Mouse (Mus musculus): ENCODE measurements at regions not wholly inside any gene's neighbourhood (a gene's known extent, or its start where the extent isn't known, plus 50 kb on each side); places are given as distances from the start of the nearest gene placed in this dataset.

DNA sequence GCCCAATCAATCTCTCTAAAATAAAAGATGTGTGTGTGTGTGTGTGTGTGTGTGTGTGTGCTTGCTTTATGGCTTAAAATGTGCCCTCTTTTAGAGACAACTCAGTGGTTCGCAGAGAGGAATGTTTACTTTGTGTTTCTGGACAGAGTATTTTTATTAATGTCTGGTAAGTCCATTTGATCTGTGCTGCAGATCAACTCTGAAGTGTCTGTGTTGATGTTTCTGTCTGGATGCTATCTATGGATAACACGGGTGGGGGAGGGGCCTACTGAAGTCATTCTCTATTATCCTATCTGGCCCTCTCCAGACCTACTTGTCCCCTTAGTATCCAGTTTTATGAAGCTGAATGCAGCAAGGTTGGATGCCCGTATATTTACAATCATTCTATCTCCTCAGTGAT, 304.3 kb downstream of the Glrx3 start:
- Histone ChIP-seq H3K79me2 (ENCODE audit: control insufficient read depth, insufficient read depth, low read length) (no peaks in the 10 kb centered on the region), H3K4me1 (ENCODE audit: control insufficient read depth, insufficient read depth, low read length) (no peaks in the 10 kb centered on the region), H3K36me3 (ENCODE audit: control insufficient read depth, insufficient read depth, low read length) (no peaks in the 10 kb centered on the region), H3K9ac (ENCODE audit: low read depth, low read length) (no peak overlapping the region), H3K27me3 (ENCODE audit: control insufficient read depth, insufficient read depth, low read length) (no peaks in the 10 kb centered on the region), H3K4me3 (ENCODE audit: insufficient read depth, low read depth, low read length) (no peak overlapping the region), H3K27ac (replicated peaks; ENCODE audit: insufficient read depth, low read depth, low read length) (no peak overlapping the region)
- DNase-seq (ENCODE audit: extremely low read depth, low read depth, low spot score), result no peak
- WGBS, result 70% methylated on average over 3 of the region's 3 CpGs
- TF ChIP-seq POLR2A (IDR thresholded peaks at IDR 0.05; ENCODE audit: extremely low read depth, insufficient read depth, low read length) (no peak), CTCF (IDR thresholded peaks at IDR 0.05; ENCODE audit: low read depth, low read length) (no peak)

DNA sequence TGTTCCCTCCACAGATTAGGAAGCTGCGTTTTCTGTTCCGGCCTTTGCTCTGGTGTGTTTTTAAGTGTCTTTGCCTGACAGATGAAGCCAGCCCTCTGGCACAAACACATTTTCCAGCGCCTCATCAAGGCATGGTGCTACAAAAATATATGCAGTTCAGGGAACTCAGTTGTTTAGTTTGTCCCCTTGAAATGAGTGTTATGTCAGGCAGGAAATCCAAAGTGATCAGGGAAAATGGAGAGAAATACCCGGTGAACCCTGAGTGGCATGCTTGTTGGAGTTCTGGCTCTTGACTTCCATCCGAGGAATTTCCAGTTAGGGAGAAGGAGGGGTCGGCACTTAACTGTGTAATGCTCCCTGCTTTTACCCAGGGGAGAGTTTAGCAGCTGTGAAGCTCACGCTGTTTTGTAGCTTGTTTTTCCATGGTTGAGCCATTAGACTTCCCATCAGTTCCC, 304.9 kb downstream of the Glrx3 start:
- H3K9ac ChIP-seq (ENCODE audit: low read depth, low read length), result no peak overlapping the region
- H3K27ac ChIP-seq (replicated peaks; ENCODE audit: insufficient read depth, low read depth, low read length), result no peak overlapping the region
- DNase-seq (ENCODE audit: extremely low read depth, low read depth, low spot score), result no peak
- no peak for TF ChIP-seq CTCF (IDR thresholded peaks at IDR 0.05; ENCODE audit: low read depth, low read length)
- no peak for TF ChIP-seq POLR2A (IDR thresholded peaks at IDR 0.05; ENCODE audit: extremely low read depth, insufficient read depth, low read length)
- no peaks in the 10 kb centered on the region for H3K79me2 ChIP-seq (ENCODE audit: control insufficient read depth, insufficient read depth, low read length)
- no peaks in the 10 kb centered on the region for H3K4me1 ChIP-seq (ENCODE audit: control insufficient read depth, insufficient read depth, low read length)
- no peaks in the 10 kb centered on the region for H3K27me3 ChIP-seq (ENCODE audit: control insufficient read depth, insufficient read depth, low read length)
- 61% methylated on average over 7 of the region's 7 CpGs for WGBS
- no peak overlapping the region for H3K4me3 ChIP-seq (ENCODE audit: insufficient read depth, low read depth, low read length)
- H3K36me3 ChIP-seq (ENCODE audit: control insufficient read depth, insufficient read depth, low read length), result no peaks in the 10 kb centered on the region

DNA sequence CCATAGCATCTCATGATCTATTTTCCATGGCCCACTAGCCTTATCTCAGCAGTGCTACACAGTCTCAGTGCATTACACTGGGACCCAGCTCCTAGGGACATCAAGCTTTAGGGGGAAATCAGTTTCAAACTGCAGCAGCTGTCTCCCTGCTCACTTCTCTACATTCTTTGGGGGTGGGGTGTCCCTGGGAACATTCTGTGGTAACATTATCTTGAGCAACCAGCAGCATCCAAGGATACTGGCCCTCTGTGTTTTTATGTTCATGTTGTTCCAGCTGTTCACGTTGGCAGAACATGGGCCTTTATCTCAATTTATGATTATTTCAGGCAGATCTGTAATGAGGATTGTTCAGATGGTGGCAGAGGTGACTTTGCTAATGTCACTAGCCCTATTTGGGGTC, 308.2 kb downstream of the Glrx3 start:
- Histone ChIP-seq H3K27me3 (ENCODE audit: control insufficient read depth, insufficient read depth, low read length) (no peaks in the 10 kb centered on the region), H3K9ac (ENCODE audit: low read depth, low read length) (no peak overlapping the region), H3K4me3 (ENCODE audit: insufficient read depth, low read depth, low read length) (no peak overlapping the region), H3K4me1 (ENCODE audit: control insufficient read depth, insufficient read depth, low read length) (no peaks in the 10 kb centered on the region; the same call in 1 of the 2 replicates), H3K36me3 (ENCODE audit: control insufficient read depth, insufficient read depth, low read length) (no peaks in the 10 kb centered on the region), H3K79me2 (ENCODE audit: control insufficient read depth, insufficient read depth, low read length) (no peaks in the 10 kb centered on the region), H3K27ac (replicated peaks; ENCODE audit: insufficient read depth, low read depth, low read length) (no peak overlapping the region)
- no peak for TF ChIP-seq POLR2A (IDR thresholded peaks at IDR 0.05; ENCODE audit: extremely low read depth, insufficient read depth, low read length)
- TF ChIP-seq CTCF (IDR thresholded peaks at IDR 0.05; ENCODE audit: low read depth, low read length), result no peak
- no peak for DNase-seq (ENCODE audit: extremely low read depth, low read depth, low spot score)
- 68% methylated on average over 1 of the region's 1 CpGs for WGBS

DNA sequence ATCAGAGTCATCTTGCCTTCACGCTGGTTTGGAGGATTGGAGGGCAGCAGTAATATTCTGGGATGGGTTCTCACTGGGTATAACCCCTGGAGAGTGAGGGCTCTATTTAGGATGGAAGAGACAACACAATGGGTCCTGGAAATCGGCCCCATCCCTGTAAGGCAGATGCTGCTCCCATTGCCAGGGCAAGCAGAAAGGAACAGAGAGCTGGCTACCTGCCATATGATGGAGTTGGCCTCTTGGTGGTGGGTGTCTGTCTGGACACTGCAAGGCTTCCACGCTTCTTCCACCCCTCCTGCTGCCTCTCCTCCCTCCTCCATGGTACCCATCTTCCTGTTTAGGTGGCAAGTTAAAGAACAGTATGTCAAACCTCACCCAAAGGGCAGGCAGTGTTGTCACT, 308.6 kb downstream of the Glrx3 start:
- H3K36me3 ChIP-seq (ENCODE audit: control insufficient read depth, insufficient read depth, low read length), result no peaks in the 10 kb centered on the region
- no peak overlapping the region for H3K4me3 ChIP-seq (ENCODE audit: insufficient read depth, low read depth, low read length)
- H3K9ac ChIP-seq (ENCODE audit: low read depth, low read length), result no peak overlapping the region
- H3K4me1 ChIP-seq (ENCODE audit: control insufficient read depth, insufficient read depth, low read length), result no peaks in the 10 kb centered on the region; the same call in 1 of the 2 replicates
- no peak for TF ChIP-seq CTCF (IDR thresholded peaks at IDR 0.05; ENCODE audit: low read depth, low read length)
- TF ChIP-seq POLR2A (IDR thresholded peaks at IDR 0.05; ENCODE audit: extremely low read depth, insufficient read depth, low read length), result no peak
- no peaks in the 10 kb centered on the region for H3K27me3 ChIP-seq (ENCODE audit: control insufficient read depth, insufficient read depth, low read length)
- DNase-seq (ENCODE audit: extremely low read depth, low read depth, low spot score), result no peak
- WGBS, result 65% methylated on average over 3 of the region's 3 CpGs
- H3K27ac ChIP-seq (replicated peaks; ENCODE audit: insufficient read depth, low read depth, low read length), result no peak overlapping the region
- H3K79me2 ChIP-seq (ENCODE audit: control insufficient read depth, insufficient read depth, low read length), result no peaks in the 10 kb centered on the region

DNA sequence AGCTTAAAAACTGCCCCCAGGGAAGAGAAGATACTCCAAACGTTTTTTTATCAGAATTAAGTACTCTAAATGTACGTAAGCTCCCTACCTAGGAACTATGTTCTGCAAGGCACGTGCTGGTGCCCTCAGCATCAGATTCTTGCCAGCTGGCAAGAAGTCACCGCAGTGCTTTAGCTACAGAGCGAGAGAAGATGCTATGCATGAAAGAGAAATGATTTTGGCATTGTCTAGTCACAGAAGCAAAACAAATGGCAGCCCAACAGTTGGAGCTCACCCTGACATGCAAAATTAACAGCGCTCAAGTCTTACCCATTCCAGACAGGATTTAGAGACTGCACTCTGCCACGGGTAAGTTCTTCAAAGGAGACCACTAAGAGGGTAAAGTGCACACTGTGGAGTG, 311.5 kb downstream of the Glrx3 start:
- Histone ChIP-seq H3K27me3 (ENCODE audit: control insufficient read depth, insufficient read depth, low read length) (no peaks in the 10 kb centered on the region), H3K9ac (ENCODE audit: low read depth, low read length) (no peak overlapping the region), H3K79me2 (ENCODE audit: control insufficient read depth, insufficient read depth, low read length) (no peaks in the 10 kb centered on the region), H3K27ac (replicated peaks; ENCODE audit: insufficient read depth, low read depth, low read length) (no peak overlapping the region), H3K4me1 (ENCODE audit: control insufficient read depth, insufficient read depth, low read length) (no peaks in the 10 kb centered on the region; the same call in 1 of the 2 replicates), H3K4me3 (ENCODE audit: insufficient read depth, low read depth, low read length) (no peak overlapping the region), H3K36me3 (ENCODE audit: control insufficient read depth, insufficient read depth, low read length) (no peaks in the 10 kb centered on the region)
- TF ChIP-seq CTCF (IDR thresholded peaks at IDR 0.05; ENCODE audit: low read depth, low read length) (no peak), POLR2A (IDR thresholded peaks at IDR 0.05; ENCODE audit: extremely low read depth, insufficient read depth, low read length) (no peak)
- peak; percentile 7 for DNase-seq (ENCODE audit: extremely low read depth, low read depth, low spot score)
- 65% methylated on average over 7 of the region's 7 CpGs for WGBS

DNA sequence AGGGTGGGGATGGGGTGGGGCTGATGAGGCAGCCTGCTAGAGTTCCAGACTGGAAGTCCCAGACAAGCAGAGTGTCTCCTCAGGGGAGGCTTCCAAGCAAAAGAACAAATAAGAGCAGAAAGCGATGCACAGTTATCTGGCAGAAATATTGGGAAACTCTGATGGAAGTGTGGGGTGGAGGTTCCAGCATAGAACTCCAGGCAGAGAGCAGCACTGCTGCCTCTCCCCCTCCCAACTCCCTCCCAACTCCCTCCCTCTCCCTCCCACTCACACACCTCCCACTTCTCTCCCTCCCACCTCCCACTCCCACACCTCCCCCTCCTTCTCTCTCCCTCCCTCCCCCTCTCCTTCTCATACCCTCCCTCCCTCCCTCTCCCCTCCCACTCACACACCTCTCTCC, 313.3 kb downstream of the Glrx3 start:
- Histone ChIP-seq H3K4me1 (ENCODE audit: control insufficient read depth, insufficient read depth, low read length) (no peaks in the 10 kb centered on the region; the same call in 1 of the 2 replicates), H3K4me3 (ENCODE audit: insufficient read depth, low read depth, low read length) (no peak overlapping the region), H3K27me3 (ENCODE audit: control insufficient read depth, insufficient read depth, low read length) (no peaks in the 10 kb centered on the region), H3K79me2 (ENCODE audit: control insufficient read depth, insufficient read depth, low read length) (no peaks in the 10 kb centered on the region), H3K9ac (ENCODE audit: low read depth, low read length) (no peak overlapping the region), H3K36me3 (ENCODE audit: control insufficient read depth, insufficient read depth, low read length) (no peaks in the 10 kb centered on the region), H3K27ac (replicated peaks; ENCODE audit: insufficient read depth, low read depth, low read length) (no peak overlapping the region)
- no peak for DNase-seq (ENCODE audit: extremely low read depth, low read depth, low spot score)
- WGBS, result 54% methylated on average over 1 of the region's 1 CpGs
- TF ChIP-seq POLR2A (IDR thresholded peaks at IDR 0.05; ENCODE audit: extremely low read depth, insufficient read depth, low read length) (no peak), CTCF (IDR thresholded peaks at IDR 0.05; ENCODE audit: low read depth, low read length) (no peak)
